Mouse (Mus musculus) ES-E14 (cell line): ENCODE measurements at regions not wholly inside any gene's neighbourhood (a gene's known extent, or its start where the extent isn't known, plus 50 kb on each side); places are given as distances from the start of the nearest gene placed in this dataset.

ENCODE experiments used
- CHD2 ChIP-seq: IDR thresholded peaks from 2 replicates; pipeline ENCODE4 v1.6.1; 2014; ENCODE audit warnings: mild to moderate bottlenecking, low read depth, low read length, inconsistent platforms
- HCFC1 ChIP-seq: IDR thresholded peaks from 2 replicates; pipeline ENCODE4 v1.6.1; 2012; ENCODE audit warnings: low read length, inconsistent platforms, borderline replicate concordance; ENCODE audit not compliant: insufficient read depth
- ZNF384 ChIP-seq: IDR thresholded peaks from 2 replicates; pipeline ENCODE4 v1.6.1; 2012; ENCODE audit warnings: low read depth, low read length, inconsistent platforms

- TF ChIP-seq HCFC1 (no peak), CHD2 (no peak), ZNF384 (no peak)
These were observed 191.2 kb downstream of the Sox11 start for GRCm38 (mm10) chr12:27150871-27151853.
